Mouse (Mus musculus) forebrain, embryonic 12.5 days (tissue): ENCODE measurements at regions not wholly inside any gene's neighbourhood (a gene's known extent, or its start where the extent isn't known, plus 50 kb on each side); places are given as distances from the start of the nearest gene placed in this dataset.

ENCODE experiments used
- ATAC-seq: fragments of 200-750 bp; cut with Nextera tagmentation; 2 replicates; pipeline ENCODE4 v1.8.0; 2017; ENCODE audit warnings: moderate TSS enrichment; ENCODE audit not compliant: low FRiP score
- H3K27ac ChIP-seq: fragments of 300-500 bp; sonication (generic); 2 replicates; pipeline ENCODE4 v1.5.1; 2016; ENCODE audit warnings: mild to moderate bottlenecking
- H3K27me3 ChIP-seq: fragments of 300-500 bp; sonication (generic); 2 replicates; pipeline ENCODE4 v1.6.1; 2016; ENCODE audit warnings: mild to moderate bottlenecking
- H3K36me3 ChIP-seq: fragments of 300-500 bp; sonication (generic); replicated peaks from 2 replicates; pipeline ENCODE4 v1.6.1; 2016; ENCODE audit warnings: mild to moderate bottlenecking
- H3K4me1 ChIP-seq: fragments of 300-500 bp; sonication (generic); 2 replicates; pipeline ENCODE4 v1.6.1; 2016
- H3K4me2 ChIP-seq: fragments of 300-500 bp; sonication (generic); 2 replicates; pipeline ENCODE4 v1.6.1; 2016; ENCODE audit warnings: mild to moderate bottlenecking, moderate library complexity
- H3K4me3 ChIP-seq: fragments of 300-500 bp; sonication (generic); replicated peaks from 2 replicates; pipeline ENCODE4 v1.5.1; 2016; ENCODE audit warnings: mild to moderate bottlenecking
- H3K9ac ChIP-seq: fragments of 300-500 bp; sonication (generic); 2 replicates; pipeline ENCODE4 v1.6.1; 2016; ENCODE audit warnings: mild to moderate bottlenecking
- H3K9me3 ChIP-seq: fragments of 300-500 bp; sonication (generic); 2 replicates; pipeline ENCODE4 v1.6.1; 2016
- WGBS: fragments of 180-500 bp; shearing (Covaris S2); methylation state at CpG from one replicate; pipeline ENCODE4 v1.1.7; 2016; 5-methylcytosine and 5-hydroxymethylcytosine counted together

DNA sequence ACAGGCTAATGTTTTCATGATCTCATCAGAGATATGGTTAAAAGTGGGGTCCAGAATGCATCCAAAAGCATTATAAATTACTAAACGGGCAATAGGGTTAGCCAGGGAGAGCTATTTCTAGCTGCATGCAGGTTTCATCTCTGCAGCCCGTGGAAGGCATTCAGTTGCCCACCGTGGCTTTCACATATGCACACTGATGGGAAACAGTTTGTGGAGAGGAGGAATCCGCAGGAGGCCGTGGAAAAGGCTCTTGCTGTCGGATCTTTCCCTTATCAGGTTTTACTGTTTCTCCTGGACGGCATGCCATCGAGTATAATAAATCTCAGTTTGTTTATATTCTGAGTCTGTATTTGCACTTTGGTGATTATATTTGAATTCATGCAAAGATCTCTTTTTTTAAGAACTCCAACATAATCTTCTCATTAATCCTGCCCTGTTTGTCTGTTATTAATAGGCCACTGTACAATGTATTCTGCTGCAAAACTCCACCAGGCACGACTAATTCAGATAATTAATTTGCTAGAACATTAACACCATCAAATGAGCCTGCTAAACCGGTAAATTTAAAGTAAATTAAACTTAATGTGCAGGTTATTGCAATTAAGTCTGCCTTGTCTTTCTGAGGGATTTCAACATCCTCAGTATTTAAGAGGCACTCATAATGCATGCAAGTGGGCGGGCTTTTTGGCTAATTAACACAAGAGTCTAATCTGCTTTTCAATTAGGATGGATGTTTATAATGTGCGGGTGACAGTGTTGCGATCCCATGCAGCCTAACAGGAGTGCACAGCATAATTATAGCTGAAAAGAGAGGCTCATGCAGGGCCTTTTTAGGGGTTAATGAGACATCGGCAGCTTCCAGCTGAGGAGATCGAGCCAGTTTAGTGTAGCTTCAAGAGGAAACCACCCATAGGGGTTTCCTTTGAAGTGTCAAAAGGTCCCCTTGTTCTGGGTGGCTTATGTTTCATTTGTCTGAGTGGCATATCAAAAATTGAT is 170.2 kb downstream of the Pou4f1 start:
- no peak overlapping the region for H3K4me2 ChIP-seq
- ATAC-seq: peak; percentile 94

GRCm38 (mm10) chr14:104293814-104294213 is 174.0 kb downstream of the Pou4f1 start:
- no peak for ATAC-seq
- Histone ChIP-seq H3K4me1 (peaks cover 29% of the 10 kb centered on the region), H3K9me3 (no peaks in the 10 kb centered on the region), H3K4me2 (no peak overlapping the region), H3K4me3 (no peak overlapping the region), H3K9ac (no peak overlapping the region), H3K27me3 (peaks cover 50% of the 10 kb centered on the region), H3K36me3 (no peaks in the 10 kb centered on the region), H3K27ac (no peak overlapping the region)
- 20% methylated on average over 4 of the region's 4 CpGs for WGBS

More for the DNA sequence above, 170.2 kb downstream of the Pou4f1 start:
- Histone ChIP-seq H3K27me3 (peaks cover 52% of the 10 kb centered on the region), H3K4me3 (no peak overlapping the region), H3K9ac (no peak overlapping the region), H3K27ac (no peak overlapping the region), H3K9me3 (no peaks in the 10 kb centered on the region), H3K36me3 (no peaks in the 10 kb centered on the region), H3K4me1 (peaks cover 30% of the 10 kb centered on the region)
- 13% methylated on average over 15 of the region's 15 CpGs for WGBS

DNA sequence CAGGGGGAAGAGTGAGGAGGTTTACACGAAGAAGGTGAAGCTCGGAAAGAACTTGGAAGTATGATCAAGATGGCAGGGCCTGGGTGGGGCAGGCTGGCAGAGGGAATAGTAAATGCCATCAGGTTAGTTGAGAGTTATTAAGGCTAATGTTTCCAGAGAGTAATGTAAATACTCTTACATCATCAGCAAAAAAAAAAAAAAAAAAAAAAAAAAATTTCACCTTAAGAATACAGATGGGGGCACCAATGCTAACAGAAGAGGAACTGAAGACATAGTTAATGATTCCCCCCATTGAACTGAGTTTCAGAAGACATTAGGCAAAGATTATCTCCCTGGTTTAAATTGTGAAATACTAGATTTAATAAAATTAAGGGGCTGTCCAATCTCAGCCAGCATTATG is 174.7 kb downstream of the Pou4f1 start:
- H3K9ac ChIP-seq: no peak overlapping the region
- H3K4me3 ChIP-seq: no peak overlapping the region
- WGBS: 95% methylated on average over 2 of the region's 2 CpGs
- H3K4me2 ChIP-seq: no peak overlapping the region
- no peak for ATAC-seq
- peaks cover 22% of the 10 kb centered on the region for H3K4me1 ChIP-seq
- no peaks in the 10 kb centered on the region for H3K9me3 ChIP-seq
- peaks cover 50% of the 10 kb centered on the region for H3K27me3 ChIP-seq
- no peaks in the 10 kb centered on the region for H3K36me3 ChIP-seq
- H3K27ac ChIP-seq: no peak overlapping the region

DNA sequence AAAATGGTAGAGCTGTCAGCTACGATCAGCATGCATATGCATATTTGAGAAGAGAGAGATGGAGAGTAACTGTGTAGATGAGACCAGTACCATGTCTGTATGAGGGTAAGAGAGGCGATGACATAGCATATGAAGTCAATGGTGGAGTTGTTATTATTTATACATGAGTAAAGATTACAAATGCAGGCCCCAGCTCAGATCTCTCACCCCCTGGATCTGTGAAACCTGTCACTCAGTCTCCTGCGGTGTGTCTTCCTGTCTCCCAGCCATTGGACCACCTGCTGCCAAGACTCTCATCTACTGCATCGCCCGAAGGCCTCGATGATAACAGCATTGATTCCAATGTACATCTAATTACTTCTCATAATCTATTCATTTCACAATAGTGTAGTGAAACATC is 187.4 kb downstream of the Pou4f1 start:
- Histone ChIP-seq H3K9me3 (no peaks in the 10 kb centered on the region), H3K27ac (no peak overlapping the region), H3K4me1 (no peaks in the 10 kb centered on the region), H3K27me3 (peaks cover 4% of the 10 kb centered on the region; the same call in 1 of the 2 replicates), H3K36me3 (no peaks in the 10 kb centered on the region), H3K4me2 (no peak overlapping the region), H3K9ac (no peak overlapping the region), H3K4me3 (no peak overlapping the region)
- 83% methylated on average over 6 of the region's 6 CpGs for WGBS
- ATAC-seq: no peak

DNA sequence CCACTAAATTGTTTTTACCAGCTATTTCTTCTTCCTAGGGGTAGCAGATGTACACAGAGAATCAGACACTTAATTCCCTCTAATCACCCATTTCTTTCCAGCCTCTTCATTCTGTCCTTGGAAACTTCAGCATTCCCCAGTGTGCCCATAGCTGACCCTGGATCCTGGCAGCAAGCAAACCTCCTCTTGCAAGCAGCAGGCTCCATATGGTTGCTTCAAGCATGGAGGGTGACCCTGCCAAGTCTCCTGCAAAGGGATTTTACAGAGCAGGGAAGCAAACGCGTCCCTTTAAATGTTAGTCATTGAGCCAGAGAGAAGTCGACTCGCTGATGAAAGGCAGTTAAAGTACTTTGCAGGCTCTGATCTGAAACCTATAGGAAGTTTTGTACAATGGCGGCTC is 187.9 kb downstream of the Pou4f1 start:
- Histone ChIP-seq H3K4me3 (no peak overlapping the region), H3K4me2 (no peak overlapping the region), H3K27ac (no peak overlapping the region), H3K36me3 (no peaks in the 10 kb centered on the region), H3K9me3 (no peaks in the 10 kb centered on the region), H3K27me3 (peaks cover 4% of the 10 kb centered on the region; the same call in 1 of the 2 replicates), H3K4me1 (no peaks in the 10 kb centered on the region), H3K9ac (no peak overlapping the region)
- 73% methylated on average over 5 of the region's 5 CpGs for WGBS
- no peak for ATAC-seq

GRCm38 (mm10) chr14:104274752-104275151 is 193.0 kb downstream of the Pou4f1 start:
- Histone ChIP-seq H3K4me2 (no peak overlapping the region), H3K4me1 (no peaks in the 10 kb centered on the region), H3K36me3 (no peaks in the 10 kb centered on the region), H3K9ac (no peak overlapping the region), H3K27ac (no peak overlapping the region), H3K27me3 (0 out of 2 replicates have a peak, but pooled peaks cover 2% of the 10 kb centered on the region), H3K9me3 (no peaks in the 10 kb centered on the region), H3K4me3 (no peak overlapping the region)
- ATAC-seq: no peak
- 92% methylated on average over 4 of the region's 4 CpGs for WGBS

DNA sequence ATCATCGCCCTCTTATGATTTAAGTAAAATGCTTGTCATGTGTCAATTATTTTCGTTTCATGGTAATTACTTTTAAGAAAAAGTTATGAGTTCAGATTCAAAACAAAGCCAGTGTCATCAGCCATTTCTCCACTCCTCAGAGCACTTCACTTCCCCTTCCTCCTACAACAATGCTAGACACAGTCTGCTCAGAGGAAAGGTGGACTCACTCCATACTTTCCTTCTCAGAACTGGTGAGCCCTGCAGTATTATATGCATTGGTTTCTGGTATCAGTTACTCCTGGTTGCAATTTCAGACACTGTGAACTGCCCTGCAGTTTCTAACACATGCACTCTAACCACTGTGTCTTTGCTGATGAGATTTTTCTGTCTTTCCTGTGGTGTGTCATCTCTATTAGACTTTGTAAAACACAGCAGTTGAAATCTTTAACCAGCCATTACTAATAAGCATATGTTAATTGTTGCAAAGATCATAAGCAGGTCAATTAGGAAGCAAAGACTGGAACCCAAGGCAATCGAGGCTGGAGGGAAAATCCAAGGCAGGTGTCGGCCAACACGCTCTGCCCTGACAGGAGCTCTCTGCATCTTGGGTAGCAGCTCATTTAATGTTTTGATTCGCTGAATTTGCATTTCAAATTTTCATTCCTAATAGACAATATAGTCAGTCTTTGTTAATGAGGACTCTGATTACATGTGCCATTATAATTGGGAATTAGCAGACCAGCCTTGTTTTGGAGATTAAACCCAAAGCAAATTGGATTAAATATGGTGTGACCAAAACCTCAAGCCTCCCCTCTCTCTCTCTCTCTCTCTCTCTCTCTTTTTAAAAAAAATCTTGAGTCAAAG is 202.7 kb downstream of the Pou4f1 start:
- no peak overlapping the region for H3K4me2 ChIP-seq
- WGBS: 54% methylated on average over 6 of the region's 6 CpGs
- peak; percentile 39; the same call in 1 of the 2 replicates for ATAC-seq
- no peaks in the 10 kb centered on the region for H3K4me1 ChIP-seq
- no peaks in the 10 kb centered on the region for H3K9me3 ChIP-seq
- no peak overlapping the region for H3K9ac ChIP-seq
- no peak overlapping the region for H3K27ac ChIP-seq
- H3K4me3 ChIP-seq: no peak overlapping the region
- 0 out of 2 replicates have a peak, but pooled peaks cover 6% of the 10 kb centered on the region for H3K27me3 ChIP-seq
- H3K36me3 ChIP-seq: no peaks in the 10 kb centered on the region

GRCm38 (mm10) chr14:104216965-104217364 is 250.8 kb downstream of the Pou4f1 start:
- H3K4me1 ChIP-seq: no peaks in the 10 kb centered on the region
- no peak overlapping the region for H3K27ac ChIP-seq
- no peak for ATAC-seq
- 78% methylated on average over 5 of the region's 5 CpGs for WGBS
- H3K36me3 ChIP-seq: no peaks in the 10 kb centered on the region
- H3K4me2 ChIP-seq: no peak overlapping the region
- H3K4me3 ChIP-seq: no peak overlapping the region
- H3K27me3 ChIP-seq: no peaks in the 10 kb centered on the region
- H3K9me3 ChIP-seq: no peaks in the 10 kb centered on the region
- H3K9ac ChIP-seq: no peak overlapping the region

DNA sequence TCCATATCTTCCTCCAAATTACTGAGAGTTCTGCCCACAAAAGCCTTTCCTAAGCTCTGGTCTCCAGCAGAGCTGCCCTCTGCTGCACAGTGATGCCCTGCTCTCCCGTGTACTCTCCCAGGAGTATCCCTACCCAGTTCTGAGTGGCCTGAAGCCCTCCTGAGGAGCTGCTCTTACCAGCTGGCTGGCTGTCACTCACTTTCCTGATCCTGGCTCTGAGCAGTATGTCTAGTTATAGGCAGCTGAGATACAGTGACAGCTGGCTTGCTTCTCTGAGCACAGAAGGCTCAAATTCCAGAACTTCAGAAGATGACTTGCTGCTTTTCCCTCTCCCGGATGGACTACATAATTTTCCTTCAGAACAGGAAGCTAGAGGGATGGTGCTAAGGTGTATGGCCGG is 257.1 kb downstream of the Pou4f1 start:
- no peak overlapping the region for H3K27ac ChIP-seq
- no peaks in the 10 kb centered on the region for H3K36me3 ChIP-seq
- no peak overlapping the region for H3K9ac ChIP-seq
- ATAC-seq: no peak
- no peaks in the 10 kb centered on the region for H3K9me3 ChIP-seq
- no peaks in the 10 kb centered on the region for H3K27me3 ChIP-seq
- no peaks in the 10 kb centered on the region for H3K4me1 ChIP-seq
- H3K4me2 ChIP-seq: no peak overlapping the region
- no peak overlapping the region for H3K4me3 ChIP-seq
- 64% methylated on average over 3 of the region's 3 CpGs for WGBS

DNA sequence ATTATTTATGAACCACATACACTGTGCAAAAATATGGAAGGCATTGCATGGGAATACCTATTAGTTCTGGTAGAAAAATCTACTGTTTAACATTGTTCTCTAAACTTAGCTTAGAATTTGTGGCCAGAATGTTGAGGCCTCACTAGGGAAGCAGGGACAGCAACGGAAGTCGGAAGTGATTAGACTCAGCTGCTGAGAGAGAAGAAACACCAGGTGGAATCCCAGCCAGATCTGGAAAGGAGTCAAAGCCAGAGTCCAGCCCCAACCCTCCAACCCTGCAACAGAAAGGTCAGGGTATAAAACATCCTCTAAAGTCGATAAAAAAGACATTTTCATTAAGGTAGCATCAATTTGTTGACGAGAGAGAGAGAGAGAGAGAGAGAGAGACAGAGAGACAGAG is 258.9 kb downstream of the Pou4f1 start:
- Histone ChIP-seq H3K27ac (no peak overlapping the region), H3K27me3 (no peaks in the 10 kb centered on the region), H3K9me3 (no peaks in the 10 kb centered on the region), H3K4me3 (no peak overlapping the region), H3K4me2 (no peak overlapping the region), H3K36me3 (no peaks in the 10 kb centered on the region), H3K4me1 (no peaks in the 10 kb centered on the region), H3K9ac (no peak overlapping the region)
- WGBS: 84% methylated on average over 4 of the region's 4 CpGs
- ATAC-seq: no peak

DNA sequence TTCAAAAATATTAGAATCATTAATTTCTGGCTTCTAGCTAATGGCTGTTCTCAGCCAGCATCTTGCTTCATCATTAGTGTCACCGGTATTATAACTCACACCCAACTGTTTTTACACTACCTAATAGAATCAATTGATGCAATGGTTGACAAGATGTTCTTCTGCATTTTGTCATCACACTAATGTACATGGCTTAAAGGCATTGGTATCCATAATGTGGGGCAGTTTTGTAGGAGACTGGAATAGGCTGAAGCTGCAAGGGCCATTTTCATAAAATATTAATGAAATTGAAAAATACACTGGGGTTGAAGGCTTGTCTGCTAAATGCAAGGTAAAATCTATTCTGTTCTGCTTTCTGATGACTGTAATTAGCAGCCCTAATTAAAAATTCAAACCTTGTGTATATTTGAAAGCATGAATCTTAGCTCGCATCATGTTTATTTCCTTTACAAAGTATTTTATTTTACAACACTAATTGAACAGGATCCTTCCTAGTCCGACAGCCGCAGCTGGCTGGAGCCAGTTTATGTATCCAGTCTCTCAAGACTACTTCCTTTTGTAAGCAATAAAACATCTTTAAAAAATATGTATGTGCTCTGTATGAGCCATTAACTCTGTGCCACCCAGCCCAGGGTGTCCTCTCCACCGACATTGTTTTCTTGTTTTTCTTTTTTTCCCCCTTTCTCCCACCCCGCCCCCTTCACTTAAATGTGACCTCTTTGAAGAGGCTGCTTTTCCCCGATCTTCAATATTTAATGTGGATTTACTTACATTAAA is 259.6 kb downstream of the Pou4f1 start:
- H3K9me3 ChIP-seq: no peaks in the 10 kb centered on the region
- no peak overlapping the region for H3K9ac ChIP-seq
- H3K4me1 ChIP-seq: no peaks in the 10 kb centered on the region
- no peak for ATAC-seq
- 84% methylated on average over 7 of the region's 7 CpGs for WGBS
- H3K27ac ChIP-seq: no peak overlapping the region
- no peak overlapping the region for H3K4me3 ChIP-seq
- H3K36me3 ChIP-seq: no peaks in the 10 kb centered on the region
- no peaks in the 10 kb centered on the region for H3K27me3 ChIP-seq
- no peak overlapping the region for H3K4me2 ChIP-seq

GRCm38 (mm10) chr14:104206602-104207001 is 261.2 kb downstream of the Pou4f1 start:
- Histone ChIP-seq H3K4me3 (no peak overlapping the region), H3K27ac (no peak overlapping the region), H3K9me3 (no peaks in the 10 kb centered on the region), H3K9ac (no peak overlapping the region), H3K36me3 (no peaks in the 10 kb centered on the region), H3K27me3 (no peaks in the 10 kb centered on the region), H3K4me2 (no peak overlapping the region), H3K4me1 (no peaks in the 10 kb centered on the region)
- no peak for ATAC-seq
- WGBS: 53% methylated on average over 2 of the region's 2 CpGs
